Mouse (Mus musculus) activated CD4-positive, CD25-positive, alpha-beta regulatory T cell, adult 4 months (primary cell): ENCODE results near the gene Nsl1. TPM values are rescaled to one million over a fixed set of nuclear protein-coding genes. Genes with fewer than 3 reads are reported as not detected.
"Not testable (repeated sequence)": the region's sequence is repeated elsewhere in the genome, so short reads cannot be mapped to it uniquely, and the experiment has no call there.

Experiments
- ATAC-seq: one replicate; pipeline ENCODE4 v1.8.0; 2017
- polyA plus RNA-seq, 2 experiments: library from polyadenylated mRNA; unstranded; fragments of 100-300 nt; shearing (Covaris generic); gene quantifications; one replicate each; pipeline ENCODE4 v1.2.1; 2017

The Nsl1 gene
- 1 to 10 TPM; 2.0 to 5.2 TPM for polyA plus RNA-seq

GRCm38 (mm10) chr1:191062781-191063485 is at the start of gene Nsl1, which contains the start of gene Tatdn3:
Gene Nsl1, plus strand, starts transcription at chr1:191063012.
Gene Tatdn3, minus strand, starts transcription at chr1:191062932.
- peak; percentile 90 for ATAC-seq

- no peak for ATAC-seq
These were observed 48.5 kb upstream of the Nsl1 start for GRCm38 (mm10) chr1:191014271-191014670.

DNA sequence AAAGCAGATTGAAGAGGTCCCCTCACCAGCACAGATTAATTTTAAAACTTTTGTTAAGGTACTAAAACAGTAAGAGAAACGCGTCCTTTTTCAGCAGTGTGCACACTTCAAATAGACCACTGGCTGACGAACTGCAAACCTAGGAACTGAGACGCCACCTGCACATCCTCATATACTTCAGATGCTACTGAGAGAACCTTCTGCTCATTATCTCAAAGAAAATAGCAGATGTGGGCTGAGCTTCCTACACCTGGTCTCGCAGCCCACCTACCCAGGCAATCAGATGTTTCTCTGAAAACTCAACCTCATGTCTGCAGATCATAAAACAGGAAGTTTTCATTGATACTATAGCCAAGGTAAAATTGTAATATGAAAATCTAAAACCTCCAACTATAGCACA is 43.0 kb upstream of the Nsl1 start:
- no peak for ATAC-seq

DNA sequence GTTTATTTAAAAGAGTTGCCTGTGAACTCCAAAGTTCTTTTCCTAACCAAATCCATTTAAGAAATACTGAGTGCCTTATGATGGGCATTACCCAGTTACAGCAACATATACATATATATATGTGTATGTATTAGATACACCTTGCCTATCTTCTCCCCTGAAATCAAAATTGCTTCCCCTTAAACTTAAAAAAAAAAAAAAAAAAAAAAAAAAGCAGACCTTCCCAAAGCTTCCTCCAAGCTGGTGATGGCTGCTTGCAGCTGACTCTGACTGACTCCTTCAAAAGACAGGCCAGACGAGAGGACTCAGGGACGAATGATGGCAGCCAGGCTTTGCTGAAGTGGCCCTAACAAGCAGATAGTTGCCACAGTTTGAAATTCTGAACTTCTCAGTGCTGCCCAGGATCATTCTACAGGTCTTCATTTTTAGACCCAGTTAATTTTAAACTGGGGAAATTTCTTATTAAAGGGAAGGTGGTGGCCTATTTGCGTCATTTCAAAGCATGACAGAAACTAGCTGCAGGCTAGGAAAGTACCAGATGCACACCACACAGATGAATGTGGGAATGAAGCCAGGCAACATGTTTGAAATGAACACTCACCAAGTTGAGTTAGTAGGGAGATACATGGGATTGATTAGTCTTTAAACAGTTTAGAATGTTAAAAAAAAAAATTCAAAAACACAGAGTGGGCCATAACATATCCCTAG is 42.4 kb upstream of the Nsl1 start:
- no peak for ATAC-seq

GRCm38 (mm10) chr1:191021016-191021415 is 41.8 kb upstream of the Nsl1 start:
- no peak for ATAC-seq

DNA sequence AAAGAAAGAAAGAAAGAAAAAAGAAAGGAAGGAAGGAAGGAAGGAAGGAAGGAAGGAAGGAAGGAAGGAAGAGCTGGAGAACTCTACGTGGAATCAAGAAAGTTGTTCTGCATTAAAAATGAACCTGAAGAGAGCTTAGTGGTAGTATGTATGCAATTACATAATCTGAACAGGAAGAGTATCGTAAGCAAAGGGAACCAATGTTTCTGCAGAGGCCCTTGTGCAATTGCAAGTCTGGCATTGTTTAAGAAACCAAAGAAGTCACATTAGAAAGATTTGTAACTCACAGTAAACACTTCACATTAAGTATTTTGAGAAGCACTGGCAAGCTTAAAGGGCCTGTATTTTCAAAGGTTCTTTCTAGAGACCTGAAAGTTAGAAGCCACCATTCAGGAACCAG is 39.7 kb upstream of the Nsl1 start:
- ATAC-seq: no peak

- ATAC-seq: not testable (repeated sequence)
These were observed 39.0 kb upstream of the Nsl1 start for GRCm38 (mm10) chr1:191023806-191024205.

GRCm38 (mm10) chr1:191025016-191026012 is 37.5 kb upstream of the Nsl1 start:
- peak; percentile 9 for ATAC-seq

GRCm38 (mm10) chr1:191026021-191026713 is 36.6 kb upstream of the Nsl1 start, which contains the start of gene Flvcr1:
Gene Flvcr1, minus strand, starts transcription at chr1:191026158.
- peak; percentile 93 for ATAC-seq

- no peak for ATAC-seq
These were observed 32.6 kb upstream of the Nsl1 start for GRCm38 (mm10) chr1:191030182-191030581.

DNA sequence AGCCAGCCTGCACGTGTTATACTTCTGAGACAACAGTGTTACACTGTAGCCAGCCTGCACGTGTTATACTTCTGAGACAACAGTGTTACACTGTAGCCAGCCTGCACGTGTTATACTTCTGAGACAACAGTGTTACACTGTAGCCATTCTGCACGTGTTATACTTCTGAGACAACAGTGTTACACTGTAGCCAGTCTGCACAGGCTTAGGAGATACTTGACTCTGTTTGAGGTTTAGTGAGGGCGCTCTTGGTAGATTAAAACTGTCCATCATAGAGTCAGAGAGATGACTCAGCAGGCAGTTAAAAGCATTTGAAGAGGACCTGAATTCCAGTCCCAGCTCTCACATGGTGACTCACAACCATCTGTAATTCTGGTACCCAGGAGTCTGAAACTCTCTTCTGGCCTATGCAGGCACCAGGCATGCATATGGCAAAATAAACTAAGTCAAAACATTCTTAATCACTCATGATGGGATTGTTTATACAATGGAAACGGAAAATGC is 31.8 kb upstream of the Nsl1 start:
- ATAC-seq: not testable (repeated sequence)

DNA sequence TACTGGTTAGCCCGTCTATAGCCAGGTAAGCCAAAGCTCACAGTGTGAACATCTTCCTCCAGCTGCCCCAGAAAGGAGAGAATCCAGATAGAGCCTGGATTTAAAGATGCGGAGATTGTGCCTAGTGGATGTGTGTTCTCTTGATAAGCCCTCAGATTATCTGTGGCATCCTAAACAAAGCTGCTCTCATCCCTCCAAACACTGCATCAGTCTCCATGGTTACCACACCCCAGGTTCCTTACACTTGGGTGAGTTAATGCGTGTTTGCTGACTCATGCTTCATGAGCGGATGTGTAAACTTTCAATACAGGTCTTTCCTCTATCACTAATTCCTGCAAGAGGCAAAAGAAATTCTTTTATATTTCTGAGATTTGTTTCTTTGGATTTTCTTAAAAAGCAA is 27.2 kb upstream of the Nsl1 start:
- ATAC-seq: no peak

GRCm38 (mm10) chr1:191036554-191037334 is 26.1 kb upstream of the Nsl1 start, which contains the start of gene Spata45:
Gene Spata45, plus strand, starts transcription at chr1:191036639.
- no peak for ATAC-seq

DNA sequence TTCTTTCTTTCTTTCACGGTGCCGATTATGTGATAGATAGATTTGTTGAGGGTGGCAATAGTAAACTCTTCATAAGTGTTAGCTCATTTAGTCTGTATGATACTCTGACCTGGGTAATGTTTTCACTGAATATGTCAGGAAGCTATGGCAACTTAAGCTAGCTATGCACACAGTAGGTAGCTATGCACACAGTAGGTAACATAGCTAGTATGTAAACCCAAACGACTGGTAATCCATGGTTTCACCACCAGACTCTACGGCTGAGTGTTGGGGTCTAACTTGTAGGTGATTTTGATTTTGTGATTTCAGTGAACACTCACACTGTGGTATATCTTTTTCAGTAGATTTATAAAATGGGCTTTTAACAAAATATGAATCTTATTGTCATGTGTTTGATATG is 24.8 kb upstream of the Nsl1 start:
- ATAC-seq: no peak

GRCm38 (mm10) chr1:191041352-191041751 is 21.5 kb upstream of the Nsl1 start:
- no peak for ATAC-seq

GRCm38 (mm10) chr1:191042106-191042505 is 20.7 kb upstream of the Nsl1 start:
- no peak for ATAC-seq

DNA sequence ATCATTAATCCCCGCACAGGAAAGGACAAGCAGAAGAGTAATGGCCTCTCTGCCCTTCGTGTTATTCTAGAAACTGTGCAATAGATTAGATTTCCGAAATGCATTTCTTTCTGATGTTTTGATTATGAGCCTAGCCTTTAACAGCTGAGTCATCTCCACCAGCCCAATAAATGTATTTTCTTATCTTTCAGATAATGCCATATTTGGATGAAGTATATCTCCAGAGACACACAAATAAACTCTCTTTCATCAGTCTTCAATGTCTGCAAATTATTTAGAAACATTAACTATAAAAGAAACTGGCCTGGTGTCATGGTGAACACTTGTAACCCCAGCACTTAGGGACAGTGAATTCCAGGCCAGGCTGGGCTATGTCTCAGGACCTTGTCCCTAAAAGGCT is 20.1 kb upstream of the Nsl1 start:
- no peak for ATAC-seq

GRCm38 (mm10) chr1:191045264-191045663 is 17.5 kb upstream of the Nsl1 start:
- no peak for ATAC-seq

GRCm38 (mm10) chr1:191046231-191046824 is 16.5 kb upstream of the Nsl1 start:
- no peak for ATAC-seq

- ATAC-seq: no peak
These were observed 9.3 kb upstream of the Nsl1 start for GRCm38 (mm10) chr1:191053555-191053954.
